Mouse (Mus musculus) heart, embryonic 14.5 days (tissue): ENCODE measurements at regions not wholly inside any gene's neighbourhood (a gene's known extent, or its start where the extent isn't known, plus 50 kb on each side); places are given as distances from the start of the nearest gene placed in this dataset.

Experiments
- ATAC-seq: fragments of 200-750 bp; cut with Nextera tagmentation; 2 replicates; pipeline ENCODE4 v1.8.0; 2017; ENCODE audit warnings: low read depth, moderate TSS enrichment; ENCODE audit not compliant: insufficient number of reproducible peaks, insufficient read depth, low FRiP score
- H3K27ac ChIP-seq, 2 experiments: fragments of 200-500 bp in 1 of 2; fragments of 300-500 bp in 1 of 2; sonication (generic) in 1 of 2; replicated peaks in 1 of 2; 2 replicates each; pipeline ENCODE4 v1.5.1; 2012 to 2014; ENCODE audit warnings: low read depth in 2 of 2, low read length in 2 of 2, control low read depth in 1 of 2, mild to moderate bottlenecking in 1 of 2, mixed read lengths in 1 of 2; ENCODE audit not compliant: control insufficient read depth in 1 of 2, insufficient read depth in 1 of 2
- H3K27me3 ChIP-seq: fragments of 300-500 bp; sonication (generic); 2 replicates; pipeline ENCODE4 v1.6.1; 2014; ENCODE audit warnings: mild to moderate bottlenecking, low read length, control low read depth; ENCODE audit not compliant: control insufficient read depth, insufficient read depth
- H3K36me3 ChIP-seq: fragments of 300-500 bp; sonication (generic); 2 replicates; pipeline ENCODE4 v1.6.1; 2014; ENCODE audit warnings: mild to moderate bottlenecking, control low read depth, low read length, mixed read lengths; ENCODE audit not compliant: control insufficient read depth, insufficient read depth
- H3K4me1 ChIP-seq, 2 experiments: fragments of 200-500 bp in 1 of 2; fragments of 300-500 bp in 1 of 2; sonication (generic) in 1 of 2; 2 replicates each; pipeline ENCODE4 v1.6.1; 2012 to 2014; ENCODE audit warnings: low read length in 2 of 2, control low read depth in 1 of 2, mixed read lengths in 1 of 2; ENCODE audit not compliant: control insufficient read depth in 2 of 2, insufficient read depth in 2 of 2
- H3K4me2 ChIP-seq: fragments of 300-500 bp; sonication (generic); 2 replicates; pipeline ENCODE4 v1.6.1; 2014; ENCODE audit warnings: mild to moderate bottlenecking, low read length
- H3K4me3 ChIP-seq, 2 experiments: fragments of 200-500 bp in 1 of 2; fragments of 300-500 bp in 1 of 2; sonication (generic) in 1 of 2; 2 replicates each; pipeline ENCODE4 v1.5.1; 2012 to 2014; ENCODE audit warnings: low read length in 2 of 2, mild to moderate bottlenecking in 2 of 2, control low read depth in 1 of 2, low read depth in 1 of 2, moderate library complexity in 1 of 2; ENCODE audit not compliant: control insufficient read depth in 1 of 2, insufficient read depth in 1 of 2
- H3K9ac ChIP-seq: fragments of 300-500 bp; sonication (generic); 2 replicates; pipeline ENCODE4 v1.6.1; 2014; ENCODE audit warnings: mild to moderate bottlenecking, low read length
- H3K9me3 ChIP-seq: fragments of 300-500 bp; sonication (generic); 2 replicates; pipeline ENCODE4 v1.6.1; 2016; ENCODE audit warnings: low read length, control low read depth; ENCODE audit not compliant: control insufficient read depth
- WGBS: fragments of 180-500 bp; shearing (Covaris S2); extraction: QIAGEN DNeasy Blood & Tissue Kit; methylation state at CpG from one replicate; pipeline ENCODE4 v1.1.7; 2014; 5-methylcytosine and 5-hydroxymethylcytosine counted together

DNA sequence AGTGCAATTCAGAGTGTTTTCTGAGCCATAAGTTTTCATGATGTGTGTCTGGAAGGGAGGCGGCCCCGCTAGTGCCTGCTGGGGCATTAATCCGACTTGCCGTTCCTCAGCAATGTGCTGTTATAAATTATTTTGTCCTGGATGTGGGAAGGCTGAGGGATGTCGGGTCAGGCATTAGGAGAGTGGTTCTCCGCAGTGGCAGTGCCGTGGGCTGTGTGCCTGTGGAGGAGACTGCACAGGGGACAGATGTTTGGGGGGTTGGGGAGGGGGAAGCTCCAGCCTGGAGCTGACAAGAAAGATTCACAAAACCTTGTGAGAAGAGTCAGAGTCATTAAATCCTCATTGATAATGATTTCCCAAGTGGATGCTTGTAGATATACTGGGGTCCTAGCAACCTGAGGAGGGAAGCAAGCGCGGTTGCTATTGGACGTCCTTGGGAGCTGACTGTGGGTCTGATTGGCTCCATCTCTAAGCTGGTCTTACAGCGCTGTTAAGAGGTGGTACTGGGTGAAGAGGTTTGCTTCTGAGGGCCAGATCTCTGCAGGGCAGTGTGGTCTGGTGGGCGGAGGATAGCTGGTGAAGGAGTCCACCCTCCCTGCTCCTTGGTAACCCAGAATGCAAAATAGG is 234.5 kb downstream of the Uaca start:
- Histone ChIP-seq H3K9me3 (no peaks in the 10 kb centered on the region), H3K4me1 (peaks cover 0 to 5% of the 10 kb centered on the region in 2 experiments; a peak in 1 of 4 replicates), H3K27me3 (peaks cover 39% of the 10 kb centered on the region), H3K4me2 (no peak overlapping the region), H3K9ac (no peak overlapping the region), H3K36me3 (no peaks in the 10 kb centered on the region), H3K4me3 (no peak overlapping the region), H3K27ac (no peak overlapping the region)
- no peak for ATAC-seq
- 77% methylated on average over 12 of the region's 12 CpGs for WGBS

DNA sequence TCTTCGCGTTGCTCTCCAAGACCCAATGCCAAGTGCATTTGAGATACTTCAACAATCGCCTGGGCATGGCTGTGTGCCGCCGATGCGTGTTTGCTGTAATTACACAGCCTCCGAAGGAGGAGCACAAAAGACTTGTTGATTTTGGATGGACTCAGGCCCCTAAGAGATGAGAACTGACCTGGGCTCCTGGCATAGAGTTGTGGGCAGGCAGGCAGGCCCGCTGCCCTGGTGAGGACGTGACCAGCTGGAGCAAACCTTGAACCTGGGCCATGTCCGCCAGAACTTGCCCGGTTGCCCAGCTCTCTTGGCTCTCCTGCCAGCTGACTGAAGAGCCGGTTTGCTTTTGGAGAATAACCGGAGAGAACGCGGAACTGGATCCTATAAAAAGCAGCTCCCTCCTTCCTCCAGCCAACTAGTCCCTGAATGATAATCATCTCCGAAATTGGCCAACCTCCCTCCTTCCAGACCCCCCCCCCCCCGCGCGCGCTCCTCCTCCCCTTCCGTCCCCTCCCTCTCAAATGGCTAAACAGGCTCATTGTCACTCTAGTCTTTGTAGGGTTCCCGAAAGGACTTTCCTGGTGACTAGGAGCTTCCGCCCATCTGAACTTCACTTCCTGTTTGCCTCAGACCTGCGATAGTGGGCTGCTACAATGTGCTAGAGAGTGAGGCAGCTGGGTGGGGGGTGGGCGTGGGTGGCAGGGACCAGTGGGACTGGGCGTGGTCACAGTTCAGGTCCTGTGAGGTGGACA is 237.5 kb downstream of the Uaca start:
- no peak for ATAC-seq
- peaks cover 0 to 5% of the 10 kb centered on the region in 2 experiments; a peak in 1 of 4 replicates for H3K4me1 ChIP-seq
- no peaks in the 10 kb centered on the region for H3K36me3 ChIP-seq
- H3K9me3 ChIP-seq: no peaks in the 10 kb centered on the region
- H3K9ac ChIP-seq: no peak overlapping the region
- 66% methylated on average over 26 of the region's 26 CpGs for WGBS
- H3K4me2 ChIP-seq: peak overlapping the region; percentile 11; the same call in 1 of the 2 replicates
- H3K4me3 ChIP-seq: no peak overlapping the region
- H3K27me3 ChIP-seq: peaks cover 39% of the 10 kb centered on the region
- no peak overlapping the region for H3K27ac ChIP-seq

DNA sequence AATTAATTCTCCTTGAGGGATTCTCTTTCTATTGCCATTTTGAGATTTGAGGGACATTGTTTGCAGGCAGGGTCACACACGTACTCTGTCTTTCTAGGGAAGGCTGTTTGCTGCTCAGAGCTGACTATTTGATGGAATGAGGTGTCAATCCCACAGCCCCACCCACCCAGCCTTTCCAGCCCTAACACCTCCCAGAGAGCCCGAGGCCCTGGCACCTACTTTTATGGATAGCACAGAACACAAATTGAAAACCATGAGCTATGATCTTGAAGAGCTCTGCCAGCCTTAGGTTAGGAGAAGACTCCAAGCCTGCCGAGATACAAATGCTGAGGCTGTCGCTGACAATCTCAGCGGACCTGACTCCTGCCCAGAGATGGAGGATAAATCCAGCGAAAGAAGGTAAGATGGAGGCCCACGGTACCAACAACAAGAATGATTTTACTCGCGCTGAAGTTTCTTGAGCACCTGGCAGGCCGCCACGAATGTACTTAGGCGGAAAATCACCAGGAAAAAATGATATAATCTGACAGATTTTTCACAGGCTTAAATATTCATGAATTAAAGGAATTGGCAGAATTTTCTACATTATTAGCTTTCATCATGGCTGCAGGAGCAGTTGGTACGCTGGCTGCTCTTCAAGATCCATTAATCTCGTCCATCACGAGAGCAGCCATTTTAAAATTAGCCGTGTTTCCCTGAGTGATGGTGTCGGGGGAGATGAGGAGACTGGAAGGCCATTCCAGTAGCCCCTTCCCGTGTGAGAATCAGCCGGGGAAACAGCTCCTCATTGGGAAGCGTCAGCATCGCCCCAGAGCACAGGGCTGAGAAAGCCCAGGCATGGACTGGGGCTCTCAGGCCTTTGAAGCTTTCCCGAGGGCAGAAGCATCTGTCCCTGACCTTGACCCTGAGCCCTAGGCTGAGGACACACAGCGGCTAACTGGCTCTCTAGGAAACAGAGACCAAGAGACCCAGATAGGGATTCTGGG is 238.4 kb downstream of the Uaca start:
- WGBS: 66% methylated on average over 23 of the region's 23 CpGs
- no peak for ATAC-seq
- H3K36me3 ChIP-seq: no peaks in the 10 kb centered on the region
- no peaks in the 10 kb centered on the region for H3K9me3 ChIP-seq
- H3K4me1 ChIP-seq: peaks cover 0 to 5% of the 10 kb centered on the region in 2 experiments; a peak in 1 of 4 replicates
- no peak overlapping the region for H3K9ac ChIP-seq
- H3K4me2 ChIP-seq: no peak overlapping the region
- no peak overlapping the region for H3K27ac ChIP-seq
- H3K27me3 ChIP-seq: peaks cover 47% of the 10 kb centered on the region
- no peak overlapping the region for H3K4me3 ChIP-seq

DNA sequence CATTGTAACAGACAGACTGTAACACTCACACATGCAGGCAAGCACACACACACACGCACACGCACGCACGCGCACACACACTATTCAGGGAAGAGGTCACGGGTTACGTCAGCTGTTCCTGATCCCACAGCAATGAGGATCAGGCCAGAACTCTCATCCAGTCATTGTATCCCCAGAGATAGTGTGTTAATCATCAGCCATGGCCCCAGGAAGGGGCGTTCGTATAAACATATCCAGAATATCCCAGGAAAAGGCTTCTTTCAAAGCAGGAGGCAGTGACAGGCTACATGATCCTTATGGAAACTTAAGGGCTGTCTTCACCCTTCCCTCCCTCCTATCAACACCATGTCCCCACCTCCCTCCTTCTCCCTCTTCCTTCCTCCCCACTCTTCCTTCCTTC is 239.3 kb downstream of the Uaca start:
- Histone ChIP-seq H3K9me3 (no peaks in the 10 kb centered on the region), H3K27me3 (peaks cover 46% of the 10 kb centered on the region), H3K4me2 (no peak overlapping the region), H3K4me3 (no peak overlapping the region), H3K27ac (no peak overlapping the region), H3K9ac (no peak overlapping the region), H3K4me1 (peaks cover 0 to 5% of the 10 kb centered on the region in 2 experiments; a peak in 1 of 4 replicates), H3K36me3 (no peaks in the 10 kb centered on the region)
- ATAC-seq: no peak
- 77% methylated on average over 9 of the region's 9 CpGs for WGBS

DNA sequence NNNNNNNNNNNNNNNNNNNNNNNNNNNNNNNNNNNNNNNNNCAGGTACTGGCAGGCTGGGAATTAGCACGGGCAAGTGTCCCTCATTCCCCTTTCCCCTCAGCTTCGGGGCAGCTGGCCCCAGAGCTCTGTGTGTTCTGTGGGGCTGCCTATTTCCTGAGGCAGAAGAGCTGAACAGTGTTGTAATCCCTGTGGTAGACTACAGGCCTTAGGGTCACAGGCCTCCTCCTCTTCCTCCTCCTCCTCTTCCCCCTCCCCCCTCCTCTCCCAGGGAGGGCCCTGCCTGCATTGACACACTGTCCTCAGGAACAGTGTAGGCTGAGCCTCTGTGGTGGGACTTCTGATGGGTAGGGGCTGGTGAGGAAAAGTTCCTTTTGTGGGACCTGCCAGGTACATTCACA is 247.7 kb downstream of the Uaca start:
- no peak for ATAC-seq
- 33% methylated on average over 2 of the region's 2 CpGs for WGBS
- Histone ChIP-seq H3K27ac (no peak overlapping the region), H3K4me2 (no peak overlapping the region), H3K4me1 (peaks cover 0 to 4% of the 10 kb centered on the region in 2 experiments; a peak in 1 of 4 replicates), H3K4me3 (no peak overlapping the region), H3K27me3 (peaks cover 23% of the 10 kb centered on the region), H3K36me3 (no peaks in the 10 kb centered on the region), H3K9me3 (no peaks in the 10 kb centered on the region), H3K9ac (no peak overlapping the region)

DNA sequence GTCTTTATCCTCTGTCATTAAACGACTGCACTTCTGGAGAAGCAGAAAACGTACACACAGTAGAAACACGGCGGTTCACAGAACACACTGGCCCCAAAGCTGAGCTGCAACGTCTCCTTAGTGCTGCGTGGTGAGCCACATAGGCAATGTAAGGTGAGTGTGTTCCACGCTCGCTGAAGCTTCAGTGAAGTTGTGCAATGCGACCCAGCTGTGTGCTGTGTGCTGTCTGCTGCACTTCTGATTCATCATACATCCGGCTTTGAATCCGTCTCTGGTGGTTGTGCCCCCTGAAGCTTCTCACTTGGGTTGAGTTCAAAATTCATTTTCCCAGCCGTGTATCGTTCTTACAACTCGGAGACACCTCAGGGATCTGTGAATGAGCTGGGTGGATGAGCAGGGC is 250.6 kb downstream of the Uaca start:
- H3K27ac ChIP-seq: no peak overlapping the region
- H3K36me3 ChIP-seq: no peaks in the 10 kb centered on the region
- H3K9me3 ChIP-seq: no peaks in the 10 kb centered on the region
- no peak for ATAC-seq
- H3K4me3 ChIP-seq: no peak overlapping the region
- no peak overlapping the region for H3K9ac ChIP-seq
- peaks cover 22% of the 10 kb centered on the region for H3K27me3 ChIP-seq
- H3K4me1 ChIP-seq: peaks cover 4 to 5% of the 10 kb centered on the region in 2 experiments; a peak in 1 of 4 replicates
- no peak overlapping the region for H3K4me2 ChIP-seq
- WGBS: 87% methylated on average over 14 of the region's 14 CpGs

DNA sequence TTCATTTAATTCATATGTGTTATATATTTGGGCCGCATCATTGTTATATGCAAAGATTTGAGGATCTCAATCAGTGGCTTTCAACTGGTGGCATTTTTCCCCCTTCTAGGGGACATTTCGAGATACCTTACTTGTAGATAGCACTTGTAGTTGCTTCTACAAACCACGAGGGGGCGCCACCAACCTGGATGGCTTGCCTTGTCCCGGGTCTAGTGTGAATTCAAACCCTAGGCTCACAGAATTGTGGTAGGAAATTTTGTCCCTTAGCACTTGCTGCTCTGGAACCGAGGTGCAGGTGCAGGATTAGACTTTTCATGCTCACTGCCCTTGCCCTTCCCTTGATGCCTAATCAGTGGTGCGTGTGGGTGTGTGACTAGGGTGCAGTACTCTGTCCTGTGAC is 252.2 kb downstream of the Uaca start:
- ATAC-seq: no peak
- H3K36me3 ChIP-seq: no peaks in the 10 kb centered on the region
- H3K4me1 ChIP-seq: peaks cover 4 to 5% of the 10 kb centered on the region in 2 experiments; a peak in 1 of 4 replicates
- 23% methylated on average over 7 of the region's 7 CpGs for WGBS
- no peak overlapping the region for H3K9ac ChIP-seq
- H3K9me3 ChIP-seq: no peaks in the 10 kb centered on the region
- no peak overlapping the region for H3K27ac ChIP-seq
- H3K4me3 ChIP-seq: no peak overlapping the region
- peaks cover 23% of the 10 kb centered on the region for H3K27me3 ChIP-seq
- no peak overlapping the region for H3K4me2 ChIP-seq
